Mouse (Mus musculus): ENCODE measurements around the gene Filip1. TPM values are rescaled to one million over a fixed set of nuclear protein-coding genes. Genes with fewer than 3 reads are reported as not detected.

Filip1 gene
- total RNA-seq, 2 experiments from 2014 or later, result 16.2 to 16.4 TPM

DNA sequence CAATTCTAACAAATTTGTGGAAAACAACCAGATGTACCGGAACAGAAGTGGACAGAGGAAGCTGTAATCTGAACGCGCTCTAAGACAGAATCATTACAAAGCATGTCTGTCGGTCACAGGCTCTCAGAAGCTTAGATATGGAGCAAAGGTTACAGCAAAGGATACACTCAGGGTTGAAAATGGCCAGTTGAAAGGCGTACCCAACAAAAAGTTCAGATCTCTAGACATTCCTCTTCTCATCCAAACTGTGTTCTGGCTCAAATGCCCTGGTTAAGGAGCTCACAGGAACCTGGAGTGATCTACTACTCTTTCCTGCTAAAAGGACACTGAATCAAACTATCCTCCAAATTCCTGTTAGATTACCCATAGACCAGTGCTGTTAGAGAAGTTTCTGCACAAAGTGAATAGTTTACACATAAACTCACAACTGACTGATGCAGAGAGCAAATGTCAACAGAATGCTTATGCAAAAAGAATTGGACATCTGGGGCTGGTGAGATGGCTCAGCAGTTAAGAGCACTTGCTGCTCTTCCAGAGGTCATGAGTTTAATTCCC is 245.6 kb downstream of the Filip1 start:
- no peak overlapping the region for H3K27ac ChIP-seq
- no peak for TF ChIP-seq CTCF (IDR thresholded peaks at IDR 0.05)
- intact Hi-C loops (cut with DNase I), result no loop called here
- H3K4me3 ChIP-seq, result no peak overlapping the region
- DNase-seq (ENCODE audit: extremely low spot score in 1 of 2, low spot score in 2 of 2), result no peak

DNA sequence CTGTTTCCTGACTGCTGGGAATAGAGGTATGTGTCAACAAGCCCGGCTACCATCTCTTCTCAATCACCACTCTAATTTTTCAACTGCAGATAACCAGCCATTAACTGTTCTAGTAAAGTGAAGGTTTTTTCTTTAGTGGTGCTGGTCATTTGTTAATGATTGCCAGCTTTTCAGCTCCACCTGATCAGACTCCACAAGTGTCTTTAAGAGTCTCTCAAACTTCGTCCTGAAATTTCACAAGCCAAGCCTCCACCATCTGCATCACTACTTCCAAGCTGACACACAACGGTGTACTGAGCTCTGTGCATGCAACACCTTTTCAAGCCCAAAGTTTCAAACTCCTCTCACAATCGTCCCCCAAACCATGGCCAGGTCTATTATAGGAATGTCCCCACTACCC is 247.3 kb downstream of the Filip1 start:
- no peak for TF ChIP-seq CTCF (IDR thresholded peaks at IDR 0.05)
- DNase-seq (ENCODE audit: extremely low spot score in 1 of 2, low spot score in 2 of 2), result no peak
- intact Hi-C loops (cut with DNase I), result no loop called here
- Histone ChIP-seq H3K4me3 (no peak overlapping the region), H3K27ac (no peak overlapping the region)

Other genes starting within 250 kb of the Filip1 start
- gene Tmem30a, start 219.3 kb downstream of the Filip1 start, total RNA-seq (2021), result 100 to 1,000 TPM; 263 to 274 TPM
- 100 to 1,000 TPM in 1 of 2 experiments, 10 to 100 TPM in 1; 96.1 to 104 TPM for gene Senp6, start 54.1 kb upstream of the Filip1 start, total RNA-seq (2021)
- gene Myo6, start 152.2 kb upstream of the Filip1 start, total RNA-seq (2021), result 10 to 100 TPM; 65.0 to 67.0 TPM